Mouse (Mus musculus) kidney, adult 2 months (tissue): ENCODE measurements at regions not wholly inside any gene's neighbourhood (a gene's known extent, or its start where the extent isn't known, plus 50 kb on each side); places are given as distances from the start of the nearest gene placed in this dataset.
"Not testable (repeated sequence)": the region's sequence is repeated elsewhere in the genome, so short reads cannot be mapped to it uniquely, and the experiment has no call there.

ENCODE experiments used
- DNase-seq: peaks from one replicate; pipeline ENCODE4 v3.0.0; 2021
- H3K27ac ChIP-seq: fragments of 200-500 bp; 2 replicates; pipeline ENCODE4 v1.5.1; 2012; ENCODE audit warnings: low read depth, low read length, control low read depth, inconsistent platforms; ENCODE audit not compliant: insufficient read depth
- H3K27me3 ChIP-seq: fragments of 200-500 bp; replicated peaks from 2 replicates; pipeline ENCODE4 v1.6.1; 2012; ENCODE audit warnings: mild to moderate bottlenecking, moderate library complexity, low read length, inconsistent platforms; ENCODE audit not compliant: control insufficient read depth, insufficient read depth
- H3K36me3 ChIP-seq: fragments of 200-500 bp; 2 replicates; pipeline ENCODE4 v1.6.1; 2012; ENCODE audit warnings: mild to moderate bottlenecking, moderate library complexity, low read length, inconsistent platforms; ENCODE audit not compliant: control insufficient read depth, insufficient read depth
- H3K4me1 ChIP-seq: fragments of 200-500 bp; 2 replicates; pipeline ENCODE4 v1.6.1; 2011; ENCODE audit warnings: low read length; ENCODE audit not compliant: control insufficient read depth, insufficient read depth
- H3K4me3 ChIP-seq: fragments of 200-500 bp; 2 replicates; pipeline ENCODE4 v1.5.1; 2011; ENCODE audit warnings: mild to moderate bottlenecking, low read depth, low read length, control low read depth; ENCODE audit not compliant: insufficient read depth
- CTCF ChIP-seq: fragments of 200-500 bp; conservative IDR thresholded peaks from 2 replicates; pipeline ENCODE4 v1.5.1; 2011; ENCODE audit warnings: low read depth, mild to moderate bottlenecking, control low read depth, low read length, moderate library complexity, mixed read lengths; ENCODE audit not compliant: insufficient read depth, insufficient read length
- POLR2A ChIP-seq: fragments of 200-500 bp; IDR thresholded peaks from one replicate; pipeline ENCODE4 v1.6.1; 2011; ENCODE audit warnings: low read depth, low read length, control low read depth
- WGBS: fragments of 180-500 bp; shearing (Covaris S2); methylation state at CpG from one replicate; pipeline ENCODE4 v1.1.7; 2018; 5-methylcytosine and 5-hydroxymethylcytosine counted together

- WGBS: 96% methylated on average over 2 of the region's 2 CpGs
- TF ChIP-seq POLR2A (no peak), CTCF (no peak)
- Histone ChIP-seq H3K4me3 (no peak overlapping the region), H3K4me1 (no peaks in the 10 kb centered on the region), H3K36me3 (no peaks in the 10 kb centered on the region), H3K27me3 (no peaks in the 10 kb centered on the region), H3K27ac (no peak overlapping the region)
- no peak for DNase-seq
These were observed 1080.3 kb upstream of the Cdh6 start for GRCm38 (mm10) chr15:14253602-14254301.

GRCm38 (mm10) chr15:14251773-14252172 is 1078.3 kb upstream of the Cdh6 start:
- H3K27ac ChIP-seq: no peak overlapping the region
- DNase-seq: no peak
- no peaks in the 10 kb centered on the region for H3K4me1 ChIP-seq
- WGBS: 59% methylated on average over 2 of the region's 2 CpGs
- TF ChIP-seq CTCF (no peak), POLR2A (no peak)
- H3K27me3 ChIP-seq: no peaks in the 10 kb centered on the region
- H3K36me3 ChIP-seq: no peaks in the 10 kb centered on the region
- H3K4me3 ChIP-seq: no peak overlapping the region

GRCm38 (mm10) chr15:14215236-14215635 is 1041.8 kb upstream of the Cdh6 start:
- no peaks in the 10 kb centered on the region for H3K36me3 ChIP-seq
- H3K27me3 ChIP-seq: no peaks in the 10 kb centered on the region
- H3K4me3 ChIP-seq: no peak overlapping the region
- DNase-seq: no peak
- TF ChIP-seq CTCF (no peak), POLR2A (no peak)
- no peaks in the 10 kb centered on the region for H3K4me1 ChIP-seq
- 90% methylated on average over 8 of the region's 8 CpGs for WGBS
- H3K27ac ChIP-seq: no peak overlapping the region

GRCm38 (mm10) chr15:14214726-14215125 is 1041.3 kb upstream of the Cdh6 start:
- Histone ChIP-seq H3K4me1 (no peaks in the 10 kb centered on the region), H3K4me3 (no peak overlapping the region), H3K36me3 (no peaks in the 10 kb centered on the region), H3K27ac (no peak overlapping the region), H3K27me3 (no peaks in the 10 kb centered on the region)
- 96% methylated on average over 1 of the region's 1 CpGs for WGBS
- DNase-seq: no peak
- TF ChIP-seq CTCF (no peak), POLR2A (no peak)

GRCm38 (mm10) chr15:14177523-14177922 is 1004.0 kb upstream of the Cdh6 start:
- Histone ChIP-seq H3K4me3 (no peak overlapping the region), H3K27ac (no peak overlapping the region), H3K4me1 (no peaks in the 10 kb centered on the region), H3K27me3 (no peaks in the 10 kb centered on the region), H3K36me3 (no peaks in the 10 kb centered on the region)
- WGBS: 91% methylated on average over 2 of the region's 2 CpGs
- no peak for TF ChIP-seq POLR2A
- TF ChIP-seq CTCF: no peak
- DNase-seq: no peak

GRCm38 (mm10) chr15:14137402-14137801 is 963.9 kb upstream of the Cdh6 start:
- no peak overlapping the region for H3K27ac ChIP-seq
- no peak for DNase-seq
- H3K27me3 ChIP-seq: no peaks in the 10 kb centered on the region
- TF ChIP-seq POLR2A: no peak
- TF ChIP-seq CTCF: no peak
- H3K4me1 ChIP-seq: no peaks in the 10 kb centered on the region
- H3K36me3 ChIP-seq: no peaks in the 10 kb centered on the region
- no peak overlapping the region for H3K4me3 ChIP-seq

GRCm38 (mm10) chr15:14123829-14124228 is 950.4 kb upstream of the Cdh6 start:
- TF ChIP-seq POLR2A (no peak), CTCF (no peak)
- DNase-seq: no peak
- no peaks in the 10 kb centered on the region for H3K36me3 ChIP-seq
- H3K4me3 ChIP-seq: no peak overlapping the region
- WGBS: 91% methylated on average over 4 of the region's 4 CpGs
- no peaks in the 10 kb centered on the region for H3K4me1 ChIP-seq
- H3K27me3 ChIP-seq: no peaks in the 10 kb centered on the region
- H3K27ac ChIP-seq: no peak overlapping the region

- DNase-seq: not testable (repeated sequence)
These were observed 944.8 kb upstream of the Cdh6 start for GRCm38 (mm10) chr15:14118321-14118720.

More at GRCm38 (mm10) chr15:14118321-14118720, 944.8 kb upstream of the Cdh6 start:
- H3K4me1 ChIP-seq, H3K27ac ChIP-seq, H3K4me3 ChIP-seq, H3K27me3 ChIP-seq, H3K36me3 ChIP-seq: not testable (repeated sequence)
- WGBS: 86% methylated on average over 3 of the region's 3 CpGs
